Mouse (Mus musculus): ENCODE results near the gene Abi3bp. TPM values are rescaled to one million over a fixed set of nuclear protein-coding genes. Genes with fewer than 3 reads are reported as not detected.

Abi3bp gene
- total RNA-seq, 2 experiments from 2014 or later, result 12.3 to 18.2 TPM

GRCm38 (mm10) chr16:56502134-56502533 is 24.5 kb downstream of the Abi3bp start:
- no peak for DNase-seq (ENCODE audit: low spot score in 2 of 2)

- no peak for DNase-seq (ENCODE audit: low spot score in 2 of 2)
Measured at GRCm38 (mm10) chr16:56503941-56504340, 26.3 kb downstream of the Abi3bp start.

- DNase-seq (ENCODE audit: low spot score in 2 of 2), result no peak
Measured at GRCm38 (mm10) chr16:56518024-56518423, 40.3 kb downstream of the Abi3bp start.

GRCm38 (mm10) chr16:56524359-56524758 is 46.7 kb downstream of the Abi3bp start:
- DNase-seq (ENCODE audit: low spot score in 2 of 2), result no peak

DNA sequence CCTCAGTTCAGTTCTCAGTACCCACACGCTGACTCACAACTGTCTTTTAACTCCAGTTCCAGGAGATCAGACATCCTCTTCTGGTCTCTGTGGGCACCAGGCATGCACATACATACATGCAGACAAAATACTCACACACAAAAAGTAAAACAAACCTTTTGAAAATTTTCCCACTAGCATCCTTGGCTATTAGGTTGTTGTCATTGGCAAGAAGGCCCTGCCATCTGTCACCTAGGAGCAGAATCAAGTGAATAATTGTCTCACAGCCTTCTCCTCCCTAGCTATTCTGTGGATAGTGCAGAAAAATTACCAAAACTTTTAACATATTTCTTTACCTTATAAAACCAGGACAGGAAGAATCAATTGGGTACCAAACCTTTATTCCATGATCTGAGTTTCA is 48.8 kb downstream of the Abi3bp start:
- DNase-seq (ENCODE audit: low spot score in 2 of 2), result no peak

- no peak for DNase-seq (ENCODE audit: low spot score in 2 of 2)
Measured at GRCm38 (mm10) chr16:56528079-56528688, 50.5 kb downstream of the Abi3bp start.

GRCm38 (mm10) chr16:56579536-56579935 is 101.9 kb downstream of the Abi3bp start:
- DNase-seq (ENCODE audit: low spot score in 2 of 2), result no peak

- DNase-seq (ENCODE audit: low spot score in 2 of 2), result no peak
Measured at GRCm38 (mm10) chr16:56593581-56593980, 115.9 kb downstream of the Abi3bp start.

GRCm38 (mm10) chr16:56594866-56595265 is 117.2 kb downstream of the Abi3bp start:
- DNase-seq (ENCODE audit: low spot score in 2 of 2), result no peak

DNA sequence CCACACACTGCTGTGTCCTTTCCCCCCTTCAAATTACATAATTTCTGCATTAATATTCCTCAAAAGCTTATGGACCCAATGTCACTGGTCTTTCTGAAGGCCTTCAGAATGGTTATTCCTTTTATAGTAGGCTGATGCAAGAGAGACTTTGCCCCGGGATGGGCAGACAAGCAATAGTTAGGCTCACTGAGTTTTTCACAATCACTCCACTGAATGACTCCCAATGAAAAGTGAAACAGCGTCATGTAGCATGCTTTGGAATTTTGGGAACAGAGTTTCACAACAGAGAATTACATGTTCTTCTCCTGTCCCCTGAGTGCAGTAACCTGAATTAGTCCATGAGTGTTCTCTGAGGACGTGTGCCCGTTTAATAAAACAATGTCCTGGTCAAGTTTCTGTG is 120.7 kb downstream of the Abi3bp start:
- no peak for DNase-seq (ENCODE audit: low spot score in 2 of 2)

GRCm38 (mm10) chr16:56602394-56602793 is 124.7 kb downstream of the Abi3bp start:
- no peak for DNase-seq (ENCODE audit: low spot score in 2 of 2)

- DNase-seq (ENCODE audit: low spot score in 2 of 2), result no peak
Measured at GRCm38 (mm10) chr16:56610572-56610971, 132.9 kb downstream of the Abi3bp start.

DNA sequence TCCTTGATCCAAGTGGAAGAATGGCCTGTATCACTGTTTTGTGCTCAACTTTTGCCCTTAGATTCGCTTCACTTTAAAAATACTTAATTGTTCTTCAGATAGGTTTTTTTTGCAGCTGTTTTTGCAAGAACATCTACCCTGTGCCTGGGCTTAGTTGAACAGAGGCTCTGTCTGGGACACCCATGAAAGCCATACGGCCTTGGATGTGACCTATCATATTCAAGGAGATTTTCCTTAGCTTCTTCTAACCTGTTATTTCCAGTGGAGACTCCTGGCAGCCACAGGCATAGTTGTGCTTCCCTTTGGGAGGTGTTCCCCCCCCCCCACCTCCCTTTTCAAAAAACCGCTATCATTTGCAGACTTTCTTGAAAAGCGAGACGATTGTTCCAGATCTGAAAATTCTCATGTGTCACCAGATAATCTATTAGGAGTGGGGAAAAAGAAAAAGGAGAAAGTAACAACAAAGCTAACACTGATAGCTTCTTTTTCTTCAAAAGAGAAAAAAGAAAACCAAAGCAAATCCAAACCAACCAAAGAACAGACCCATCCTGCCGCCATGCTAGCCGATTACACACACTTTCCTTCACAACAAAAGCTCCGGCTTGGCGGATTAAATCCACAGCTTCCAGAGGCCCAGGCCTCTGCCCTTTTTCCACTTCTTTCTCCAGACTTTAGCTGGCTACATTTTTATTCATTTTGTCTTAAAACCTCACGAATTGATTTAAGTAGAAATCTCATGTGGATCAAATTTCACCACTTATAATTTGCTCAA is 133.6 kb downstream of the Abi3bp start:
- DNase-seq (ENCODE audit: low spot score in 2 of 2), result no peak

DNA sequence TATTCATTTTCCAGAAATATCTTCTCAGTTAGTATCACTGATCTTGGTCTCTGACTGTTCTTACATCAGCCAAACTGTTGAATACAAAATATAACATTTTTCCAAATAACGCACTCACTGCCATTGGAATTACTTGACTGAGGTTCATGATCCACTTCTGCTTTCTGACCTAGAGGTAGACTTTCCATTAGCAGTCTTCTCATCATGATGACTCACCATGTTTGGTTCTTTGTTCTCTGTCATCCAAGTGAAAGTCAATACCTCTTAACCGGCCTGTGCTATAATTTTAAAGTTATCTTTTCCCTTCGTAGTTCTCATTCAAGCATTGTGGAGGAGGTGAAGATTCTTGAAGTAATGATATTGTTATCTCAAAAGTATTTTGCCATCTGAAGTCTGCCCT is 160.9 kb downstream of the Abi3bp start:
- no peak for DNase-seq (ENCODE audit: low spot score in 2 of 2)

DNA sequence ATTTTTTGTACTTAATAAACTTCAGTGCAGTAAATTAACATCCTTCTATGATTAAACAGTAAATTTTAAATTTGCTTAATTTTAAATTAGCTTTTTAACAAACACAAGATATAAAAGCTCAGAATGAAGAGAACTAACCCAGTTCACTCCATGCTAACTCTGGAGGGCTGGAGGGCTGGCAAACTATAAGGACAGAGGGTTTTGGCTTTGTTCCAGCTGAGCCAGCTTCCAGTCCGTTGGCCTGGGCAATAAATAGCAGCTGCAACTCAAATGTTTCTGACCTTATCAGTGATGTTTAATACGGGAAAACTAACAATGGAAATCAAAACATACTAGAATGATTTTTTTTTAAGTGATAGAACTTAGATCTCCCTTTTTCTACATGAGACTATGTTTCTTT is 167.6 kb downstream of the Abi3bp start:
- DNase-seq (ENCODE audit: low spot score in 2 of 2), result no peak

- no peak for DNase-seq (ENCODE audit: low spot score in 2 of 2)
Measured at GRCm38 (mm10) chr16:56646382-56647172, 168.9 kb downstream of the Abi3bp start.

DNA sequence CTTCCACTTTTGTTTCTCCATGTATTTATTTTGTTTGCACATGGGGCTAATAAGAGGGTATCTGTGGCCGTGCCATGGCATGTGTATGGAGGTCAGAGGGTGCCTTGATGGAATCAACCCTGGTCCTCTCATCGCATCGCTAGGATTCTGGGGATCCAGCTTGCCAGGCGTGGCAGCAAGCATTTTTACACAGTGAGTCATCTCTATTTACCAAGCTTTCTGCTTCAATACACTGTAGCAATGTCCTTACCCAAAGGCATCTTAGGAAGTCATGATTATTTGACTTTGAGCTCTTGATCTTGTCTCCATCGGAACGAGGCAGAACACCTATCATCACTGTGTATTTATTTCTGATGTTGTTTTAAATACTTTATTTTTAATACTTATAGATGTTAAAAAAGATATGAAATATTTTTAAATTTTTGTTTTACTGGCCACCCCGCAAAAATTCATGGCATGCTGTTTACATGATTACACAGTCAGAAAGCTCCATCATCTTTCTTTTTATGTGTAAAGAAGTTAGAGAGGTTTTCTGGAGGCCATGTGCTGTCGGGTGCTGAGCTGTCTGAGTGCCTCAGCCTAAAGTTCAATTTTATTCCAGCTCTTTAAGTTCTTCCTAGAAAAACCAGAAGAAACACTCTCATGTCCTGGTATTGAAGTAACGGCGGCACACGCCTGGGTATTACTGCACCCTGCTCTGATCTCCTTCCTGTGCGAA is 177.7 kb downstream of the Abi3bp start:
- no peak for DNase-seq (ENCODE audit: low spot score in 2 of 2)

DNA sequence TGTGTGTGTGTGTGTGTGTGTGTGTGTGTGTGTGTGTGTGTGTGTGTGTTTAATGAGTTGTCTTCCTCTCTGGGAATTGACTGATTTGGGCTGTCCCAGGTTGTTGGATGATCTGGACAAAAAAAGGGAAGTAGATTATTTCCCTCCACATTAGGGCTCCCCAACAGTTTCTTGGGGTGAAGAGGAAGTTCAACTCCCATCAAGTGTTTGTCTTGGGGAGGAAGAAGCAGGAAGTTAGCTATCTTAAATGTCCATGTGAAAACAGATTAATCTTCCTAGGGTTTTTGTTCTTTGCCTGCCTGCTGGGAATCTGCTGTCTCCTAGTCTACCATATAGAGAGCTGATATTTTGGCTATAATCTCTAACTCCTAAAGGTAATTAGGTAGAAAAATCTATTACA is 181.2 kb downstream of the Abi3bp start:
- DNase-seq (ENCODE audit: low spot score in 2 of 2), result no peak

GRCm38 (mm10) chr16:56669520-56669919 is 191.8 kb downstream of the Abi3bp start:
- DNase-seq (ENCODE audit: low spot score in 2 of 2), result no peak

DNA sequence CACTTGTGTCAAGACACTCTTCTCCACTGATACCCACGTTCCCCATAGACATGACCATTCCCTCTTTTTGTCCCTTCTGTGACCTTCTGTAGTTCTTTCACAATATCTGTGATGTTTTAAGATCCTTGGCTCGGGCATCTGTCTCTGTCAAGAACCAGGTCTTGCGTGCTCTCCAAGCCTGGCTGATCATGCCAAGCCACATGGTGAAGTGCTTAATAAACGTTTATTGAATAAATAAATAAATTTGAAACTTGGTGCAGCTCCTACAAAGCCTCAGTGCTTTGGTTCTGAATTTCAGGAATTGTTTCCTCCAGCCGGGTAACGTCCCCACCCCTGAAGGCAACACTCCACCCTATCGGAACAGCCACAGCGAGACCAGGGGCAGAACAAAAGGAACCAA is 193.3 kb downstream of the Abi3bp start:
- no peak for DNase-seq (ENCODE audit: low spot score in 2 of 2)

- DNase-seq (ENCODE audit: low spot score in 2 of 2), result no peak
Measured at GRCm38 (mm10) chr16:56673420-56673819, 195.7 kb downstream of the Abi3bp start.

Measured in adrenal gland, postnatal 4 days (tissue).